Mouse (Mus musculus): ENCODE data around the gene Olfr763. TPM values are rescaled to one million over a fixed set of nuclear protein-coding genes. Genes with fewer than 3 reads are reported as not detected.
"Not testable (repeated sequence)": the region's sequence is repeated elsewhere in the genome, so short reads cannot be mapped to it uniquely, and the experiment has no call there.

Olfr763 gene
- polyA plus RNA-seq, 1 experiment from 2014 or later: not detected

DNA sequence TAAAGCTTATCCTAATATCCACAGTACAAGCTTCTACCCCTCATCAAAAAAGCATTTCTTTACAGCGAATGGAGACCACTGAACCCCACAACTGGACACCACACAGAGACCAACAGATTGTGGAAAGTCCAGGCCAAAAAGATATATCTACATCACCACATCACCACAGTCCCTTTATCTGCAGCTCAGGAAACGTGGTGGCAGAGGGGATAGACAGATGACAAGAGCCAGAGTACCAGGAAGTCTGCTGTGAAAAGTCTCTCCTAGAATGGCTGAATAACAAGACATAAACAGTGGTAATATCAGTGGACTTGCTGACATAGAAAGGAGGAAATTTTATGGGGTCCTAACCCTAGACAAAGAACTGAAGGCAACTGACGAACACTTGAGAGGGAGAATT lies 34.2 kb upstream of the Olfr763 start:
- Histone ChIP-seq H3K4me2 (replicated peaks; ENCODE audit: low read depth) (no peak overlapping the region), H3K9me3 (ENCODE audit: control insufficient read depth) (no peaks in the 10 kb centered on the region), H3K4me3 (ENCODE audit: low read depth, low read length) (no peak overlapping the region), H3K9ac (ENCODE audit: low read depth, low read length) (no peak overlapping the region), H3K36me3 (ENCODE audit: control insufficient read depth, insufficient read depth) (no peaks in the 10 kb centered on the region), H3K4me1 (replicated peaks; ENCODE audit: control insufficient read depth, insufficient read depth, low read length) (no peaks in the 10 kb centered on the region), H3K27me3 (replicated peaks; ENCODE audit: control insufficient read depth, insufficient read depth, low read length) (no peaks in the 10 kb centered on the region), H3K27ac (ENCODE audit: low read depth, low read length) (no peak overlapping the region)
- WGBS: 57% methylated on average over 3 of the region's 3 CpGs
- no peak for ATAC-seq
- TF ChIP-seq CTCF (IDR thresholded peaks at IDR 0.05; ENCODE audit: low read depth): no peak

GRCm38 (mm10) chr10:128977522-128978114 lies 33.0 kb upstream of the Olfr763 start:
- Histone ChIP-seq H3K4me1 (replicated peaks; ENCODE audit: control insufficient read depth, insufficient read depth, low read length) (no peaks in the 10 kb centered on the region), H3K27me3 (replicated peaks; ENCODE audit: control insufficient read depth, insufficient read depth, low read length) (no peaks in the 10 kb centered on the region), H3K4me2 (replicated peaks; ENCODE audit: low read depth) (no peak overlapping the region), H3K36me3 (ENCODE audit: control insufficient read depth, insufficient read depth) (no peaks in the 10 kb centered on the region), H3K27ac (ENCODE audit: low read depth, low read length) (no peak overlapping the region), H3K9ac (ENCODE audit: low read depth, low read length) (no peak overlapping the region), H3K4me3 (ENCODE audit: low read depth, low read length) (no peak overlapping the region), H3K9me3 (ENCODE audit: control insufficient read depth) (no peaks in the 10 kb centered on the region)
- peak; percentile 63 for ATAC-seq
- 25% methylated on average over 9 of the region's 9 CpGs for WGBS
- TF ChIP-seq CTCF (IDR thresholded peaks at IDR 0.05; ENCODE audit: low read depth): peak; percentile 97

- Histone ChIP-seq H3K4me2 (replicated peaks; ENCODE audit: low read depth) (no peak overlapping the region), H3K4me3 (ENCODE audit: low read depth, low read length) (no peak overlapping the region), H3K9ac (ENCODE audit: low read depth, low read length) (no peak overlapping the region), H3K4me1 (replicated peaks; ENCODE audit: control insufficient read depth, insufficient read depth, low read length) (no peaks in the 10 kb centered on the region), H3K27me3 (replicated peaks; ENCODE audit: control insufficient read depth, insufficient read depth, low read length) (no peaks in the 10 kb centered on the region), H3K27ac (ENCODE audit: low read depth, low read length) (no peak overlapping the region), H3K9me3 (ENCODE audit: control insufficient read depth) (no peaks in the 10 kb centered on the region), H3K36me3 (ENCODE audit: control insufficient read depth, insufficient read depth) (no peaks in the 10 kb centered on the region)
- 53% methylated on average over 3 of the region's 3 CpGs for WGBS
- TF ChIP-seq CTCF (IDR thresholded peaks at IDR 0.05; ENCODE audit: low read depth): no peak
- ATAC-seq: peak; percentile 17; the same call in 1 of the 2 replicates
Observed at GRCm38 (mm10) chr10:128980644-128981365, 29.8 kb upstream of the Olfr763 start.

DNA sequence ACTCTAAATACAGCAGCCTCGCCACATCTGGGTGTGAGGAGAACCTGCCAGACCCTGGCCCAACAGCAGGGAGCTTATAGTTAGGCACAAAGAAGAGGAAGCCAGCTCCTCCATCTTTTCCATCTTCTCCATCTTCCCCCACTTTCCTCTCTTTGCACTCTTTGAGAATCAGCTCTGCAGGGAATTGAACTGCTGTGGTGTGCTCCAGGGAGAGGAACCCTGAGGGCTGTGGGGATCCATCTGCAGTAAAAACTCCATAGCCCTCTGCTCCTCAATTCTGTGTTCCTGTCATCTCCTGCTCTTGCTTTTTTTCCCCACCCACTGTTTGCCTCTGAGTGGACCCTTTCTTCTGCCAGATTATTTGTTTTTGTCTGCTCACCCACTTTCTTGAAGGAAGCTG lies 21.5 kb upstream of the Olfr763 start, which contains the start of gene Olfr9:
TSS of gene Olfr9 (plus strand) at position 301 of the 400 bp plus-strand sequence.
- not testable (repeated sequence) for ATAC-seq; H3K4me2 ChIP-seq (replicated peaks; ENCODE audit: low read depth); H3K27me3 ChIP-seq (replicated peaks; ENCODE audit: control insufficient read depth, insufficient read depth, low read length); H3K36me3 ChIP-seq (ENCODE audit: control insufficient read depth, insufficient read depth); H3K4me3 ChIP-seq (ENCODE audit: low read depth, low read length); H3K4me1 ChIP-seq (replicated peaks; ENCODE audit: control insufficient read depth, insufficient read depth, low read length); H3K9me3 ChIP-seq (ENCODE audit: control insufficient read depth); H3K9ac ChIP-seq (ENCODE audit: low read depth, low read length); H3K27ac ChIP-seq (ENCODE audit: low read depth, low read length)
- WGBS: 75% methylated on average over 1 of the region's 1 CpGs

GRCm38 (mm10) chr10:128990129-128990850 lies 20.3 kb upstream of the Olfr763 start:
- H3K9ac ChIP-seq (ENCODE audit: low read depth, low read length); H3K9me3 ChIP-seq (ENCODE audit: control insufficient read depth); H3K36me3 ChIP-seq (ENCODE audit: control insufficient read depth, insufficient read depth); H3K4me2 ChIP-seq (replicated peaks; ENCODE audit: low read depth); H3K27ac ChIP-seq (ENCODE audit: low read depth, low read length); ATAC-seq; H3K27me3 ChIP-seq (replicated peaks; ENCODE audit: control insufficient read depth, insufficient read depth, low read length); H3K4me1 ChIP-seq (replicated peaks; ENCODE audit: control insufficient read depth, insufficient read depth, low read length); H3K4me3 ChIP-seq (ENCODE audit: low read depth, low read length): not testable (repeated sequence)
- 65% methylated on average over 7 of the region's 10 CpGs for WGBS

DNA sequence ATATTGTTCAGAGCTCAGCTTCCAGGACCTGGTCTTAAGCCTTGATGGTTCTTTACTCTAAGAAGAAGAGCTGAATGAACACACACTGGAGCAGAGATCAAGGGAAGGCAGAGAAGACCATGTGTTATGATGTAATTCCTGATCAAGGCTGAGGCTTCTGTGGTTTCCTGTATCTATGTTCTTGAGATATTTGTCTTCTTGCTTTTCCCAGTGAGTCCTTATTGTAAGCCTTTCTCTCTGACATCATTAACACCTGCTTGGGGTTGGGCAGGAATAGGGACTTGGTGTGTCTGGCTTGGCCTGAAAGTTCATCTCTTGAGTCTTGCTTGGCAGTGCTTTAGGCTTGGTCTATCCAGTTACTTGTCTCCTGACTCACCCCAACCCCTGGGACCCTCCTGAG lies 19.6 kb upstream of the Olfr763 start:
- ATAC-seq: no peak
- H3K27me3 ChIP-seq (replicated peaks; ENCODE audit: control insufficient read depth, insufficient read depth, low read length): no peaks in the 10 kb centered on the region
- no peak for TF ChIP-seq CTCF (IDR thresholded peaks at IDR 0.05; ENCODE audit: low read depth)

More for the DNA sequence above, 19.6 kb upstream of the Olfr763 start:
- Histone ChIP-seq H3K4me1 (replicated peaks; ENCODE audit: control insufficient read depth, insufficient read depth, low read length) (no peaks in the 10 kb centered on the region), H3K36me3 (ENCODE audit: control insufficient read depth, insufficient read depth) (no peaks in the 10 kb centered on the region), H3K9me3 (ENCODE audit: control insufficient read depth) (no peaks in the 10 kb centered on the region), H3K4me2 (replicated peaks; ENCODE audit: low read depth) (no peak overlapping the region), H3K9ac (ENCODE audit: low read depth, low read length) (no peak overlapping the region), H3K4me3 (ENCODE audit: low read depth, low read length) (no peak overlapping the region), H3K27ac (ENCODE audit: low read depth, low read length) (no peak overlapping the region)

Data from intestine, postnatal 0 days (tissue).